Mouse (Mus musculus) kidney, adult 2 months (tissue): ENCODE data around the gene Mrps25. TPM values are rescaled to one million over a fixed set of nuclear protein-coding genes. Genes with fewer than 3 reads are reported as not detected.

Experiments used
- DNase-seq: peaks from one replicate; pipeline ENCODE4 v3.0.0; 2021
- H3K27ac ChIP-seq: fragments of 200-500 bp; 2 replicates; pipeline ENCODE4 v1.5.1; 2012; ENCODE audit warnings: low read depth, low read length, control low read depth, inconsistent platforms; ENCODE audit not compliant: insufficient read depth
- H3K27me3 ChIP-seq: fragments of 200-500 bp; replicated peaks from 2 replicates; pipeline ENCODE4 v1.6.1; 2012; ENCODE audit warnings: mild to moderate bottlenecking, moderate library complexity, low read length, inconsistent platforms; ENCODE audit not compliant: control insufficient read depth, insufficient read depth
- H3K36me3 ChIP-seq: fragments of 200-500 bp; 2 replicates; pipeline ENCODE4 v1.6.1; 2012; ENCODE audit warnings: mild to moderate bottlenecking, moderate library complexity, low read length, inconsistent platforms; ENCODE audit not compliant: control insufficient read depth, insufficient read depth
- H3K4me1 ChIP-seq: fragments of 200-500 bp; 2 replicates; pipeline ENCODE4 v1.6.1; 2011; ENCODE audit warnings: low read length; ENCODE audit not compliant: control insufficient read depth, insufficient read depth
- H3K4me3 ChIP-seq: fragments of 200-500 bp; 2 replicates; pipeline ENCODE4 v1.5.1; 2011; ENCODE audit warnings: mild to moderate bottlenecking, low read depth, low read length, control low read depth; ENCODE audit not compliant: insufficient read depth
- CTCF ChIP-seq: fragments of 200-500 bp; conservative IDR thresholded peaks from 2 replicates; pipeline ENCODE4 v1.5.1; 2011; ENCODE audit warnings: low read depth, mild to moderate bottlenecking, control low read depth, low read length, moderate library complexity, mixed read lengths; ENCODE audit not compliant: insufficient read depth, insufficient read length
- POLR2A ChIP-seq: fragments of 200-500 bp; IDR thresholded peaks from one replicate; pipeline ENCODE4 v1.6.1; 2011; ENCODE audit warnings: low read depth, low read length, control low read depth
- WGBS: fragments of 180-500 bp; shearing (Covaris S2); methylation state at CpG from one replicate; pipeline ENCODE4 v1.1.7; 2018; 5-methylcytosine and 5-hydroxymethylcytosine counted together
- polyA plus RNA-seq: library from polyadenylated mRNA; depleted of rRNA; stranded (reverse); fragments of >200 nt; gene quantifications from 2 replicates; pipeline ENCODE4 v1.2.3, GENCODE M21; 2012

Mrps25 gene
- polyA plus RNA-seq, 1 experiment = 25.2 TPM

DNA sequence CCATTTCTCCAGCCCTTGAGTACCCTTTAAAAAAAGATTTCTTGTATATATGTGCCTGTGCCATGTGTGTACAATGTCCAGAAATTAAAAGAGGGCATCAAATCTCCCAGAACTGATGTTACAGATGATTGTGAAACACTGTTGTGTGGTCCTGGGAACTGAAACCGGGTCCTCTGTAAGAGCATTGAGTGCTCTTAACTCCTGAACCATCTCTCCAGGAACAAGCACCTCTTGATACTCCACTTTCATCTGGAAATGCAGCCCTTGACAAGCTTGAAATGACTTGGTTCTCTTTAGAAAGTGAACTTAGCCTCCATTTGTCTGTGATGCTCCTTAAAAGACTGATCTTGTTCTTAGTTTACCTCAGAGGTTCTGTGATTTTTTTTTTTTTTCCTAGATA lies 21.1 kb downstream of the Mrps25 start:
- no peak for DNase-seq
- Histone ChIP-seq H3K27me3 (no peaks in the 10 kb centered on the region), H3K4me3 (no peak overlapping the region), H3K4me1 (no peaks in the 10 kb centered on the region), H3K27ac (no peak overlapping the region), H3K36me3 (peaks cover 12% of the 10 kb centered on the region)
- 85% methylated on average over 1 of the region's 1 CpGs for WGBS
- TF ChIP-seq POLR2A = no peak
- TF ChIP-seq CTCF = no peak

DNA sequence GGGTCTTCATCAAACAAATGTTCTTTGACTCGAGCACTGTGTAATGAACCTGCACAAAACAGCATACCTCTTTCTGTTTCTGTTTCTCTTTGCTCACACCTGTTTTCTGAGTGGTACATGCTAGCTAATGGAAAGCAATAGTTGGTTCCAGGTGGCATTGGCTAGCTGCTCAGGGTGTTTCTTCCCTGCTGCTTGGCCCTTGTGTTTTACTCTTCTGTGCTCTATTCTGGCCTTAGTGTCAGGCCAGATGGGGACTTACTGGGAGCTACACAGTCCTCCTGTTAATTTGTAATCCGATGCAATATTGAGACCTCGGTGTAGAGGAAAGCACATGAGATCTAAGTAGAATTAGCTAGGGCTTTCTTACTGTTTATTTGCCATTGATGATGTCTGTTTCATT lies 25.0 kb downstream of the Mrps25 start:
- Histone ChIP-seq H3K36me3 (peaks cover 16% of the 10 kb centered on the region), H3K27me3 (no peaks in the 10 kb centered on the region), H3K27ac (no peak overlapping the region), H3K4me1 (no peaks in the 10 kb centered on the region), H3K4me3 (no peak overlapping the region)
- TF ChIP-seq CTCF = no peak
- TF ChIP-seq POLR2A = no peak
- 72% methylated on average over 3 of the region's 3 CpGs for WGBS
- no peak for DNase-seq

DNA sequence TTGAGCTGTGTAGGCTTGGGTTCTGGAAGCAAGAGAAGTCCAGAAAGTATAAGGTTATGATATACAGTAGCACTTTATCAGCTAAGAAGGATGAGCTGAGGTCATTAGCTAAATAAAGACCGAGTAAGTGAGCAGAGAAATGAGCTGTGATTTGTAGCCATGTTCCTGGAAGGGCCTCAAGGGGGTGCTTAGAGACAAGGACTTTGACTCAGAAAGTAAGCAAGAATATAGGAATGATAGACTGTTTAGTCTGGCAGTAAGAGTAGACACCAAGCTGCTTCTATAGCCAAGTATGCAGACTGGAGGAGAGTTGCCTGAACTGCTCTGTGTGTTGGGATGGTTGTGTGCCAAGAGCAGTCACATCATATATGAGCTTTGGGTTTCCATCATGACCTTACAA lies 30.1 kb downstream of the Mrps25 start:
- H3K27ac ChIP-seq = no peak overlapping the region
- WGBS = 64% methylated on average over 1 of the region's 1 CpGs
- no peak for DNase-seq
- TF ChIP-seq CTCF (no peak), POLR2A (no peak)
- H3K36me3 ChIP-seq = peaks cover 11% of the 10 kb centered on the region
- no peak overlapping the region for H3K4me3 ChIP-seq
- H3K4me1 ChIP-seq = no peaks in the 10 kb centered on the region
- no peaks in the 10 kb centered on the region for H3K27me3 ChIP-seq

DNA sequence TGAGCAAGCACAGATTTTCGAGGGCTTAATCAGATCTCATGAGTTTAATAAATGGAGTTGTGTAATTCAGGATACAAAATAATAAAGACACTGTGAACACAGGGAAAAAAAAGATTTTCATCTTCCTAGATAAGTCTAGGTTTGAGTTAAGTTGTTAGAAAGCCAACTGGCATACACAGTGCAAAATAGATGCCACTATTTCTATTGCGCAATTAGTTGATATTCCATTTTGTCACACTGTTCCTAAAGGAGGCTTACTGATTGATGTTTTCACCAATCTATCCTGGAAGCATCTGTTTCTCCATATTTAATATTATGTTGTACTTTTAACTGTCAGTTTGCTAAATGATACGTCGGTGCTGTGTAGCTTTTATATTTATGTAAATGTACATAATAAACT lies 38.0 kb downstream of the Mrps25 start:
- no peak for TF ChIP-seq POLR2A
- no peak for TF ChIP-seq CTCF
- H3K27ac ChIP-seq = no peak overlapping the region
- no peak for DNase-seq
- no peak overlapping the region for H3K4me3 ChIP-seq
- peaks cover 3% of the 10 kb centered on the region; the same call in 1 of the 2 replicates for H3K36me3 ChIP-seq
- no peaks in the 10 kb centered on the region for H3K27me3 ChIP-seq
- 96% methylated on average over 4 of the region's 4 CpGs for WGBS
- peaks cover 6% of the 10 kb centered on the region; the same call in 1 of the 2 replicates for H3K4me1 ChIP-seq

DNA sequence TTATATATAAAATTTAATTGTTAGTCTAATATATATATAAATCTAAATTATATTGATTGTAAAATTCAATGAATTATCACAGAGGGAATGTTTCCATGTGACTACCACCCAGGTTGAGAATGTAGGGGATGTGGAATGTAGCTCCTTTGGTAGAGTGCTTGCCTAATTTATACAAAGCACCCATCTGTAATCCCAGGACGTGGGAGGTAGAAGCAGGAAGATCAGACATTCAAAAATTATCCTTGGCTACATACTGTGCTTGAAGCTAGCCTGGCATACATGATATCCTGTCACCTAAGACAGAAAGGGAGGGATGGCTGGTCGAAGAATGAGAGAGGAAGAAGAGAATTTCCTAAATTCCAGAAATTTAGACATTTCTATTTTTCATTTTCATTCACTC lies 47.5 kb downstream of the Mrps25 start:
- Histone ChIP-seq H3K4me3 (no peak overlapping the region), H3K27ac (no peak overlapping the region), H3K27me3 (no peaks in the 10 kb centered on the region), H3K36me3 (no peaks in the 10 kb centered on the region), H3K4me1 (no peaks in the 10 kb centered on the region; the same call in 1 of the 2 replicates)
- no peak for DNase-seq
- WGBS = 57% methylated on average over 2 of the region's 2 CpGs
- TF ChIP-seq CTCF = no peak
- no peak for TF ChIP-seq POLR2A

DNA sequence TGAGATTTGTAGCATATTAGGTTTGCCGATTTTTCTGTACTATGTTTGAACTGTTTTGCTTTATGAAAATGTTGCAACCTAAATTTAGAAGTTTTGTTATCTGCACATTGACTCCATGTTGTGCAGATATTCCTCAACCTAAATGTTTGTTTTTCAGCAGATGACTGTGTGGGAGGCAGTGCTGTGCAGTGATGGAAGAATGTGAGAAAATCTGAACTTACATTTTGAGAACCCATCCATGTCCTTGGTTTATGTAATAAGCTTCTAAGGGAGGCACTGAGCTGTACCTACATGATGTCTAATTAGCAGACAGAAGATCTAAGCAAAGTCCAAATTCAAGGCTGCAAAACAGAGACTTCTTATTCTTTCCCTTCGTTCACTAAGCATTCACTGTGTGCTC lies 50.2 kb downstream of the Mrps25 start:
- 78% methylated on average over 2 of the region's 2 CpGs for WGBS
- no peak overlapping the region for H3K27ac ChIP-seq
- no peaks in the 10 kb centered on the region; the same call in 1 of the 2 replicates for H3K4me1 ChIP-seq
- no peak overlapping the region for H3K4me3 ChIP-seq
- no peaks in the 10 kb centered on the region for H3K27me3 ChIP-seq
- TF ChIP-seq POLR2A = no peak
- no peak for TF ChIP-seq CTCF
- H3K36me3 ChIP-seq = no peaks in the 10 kb centered on the region
- DNase-seq = no peak

DNA sequence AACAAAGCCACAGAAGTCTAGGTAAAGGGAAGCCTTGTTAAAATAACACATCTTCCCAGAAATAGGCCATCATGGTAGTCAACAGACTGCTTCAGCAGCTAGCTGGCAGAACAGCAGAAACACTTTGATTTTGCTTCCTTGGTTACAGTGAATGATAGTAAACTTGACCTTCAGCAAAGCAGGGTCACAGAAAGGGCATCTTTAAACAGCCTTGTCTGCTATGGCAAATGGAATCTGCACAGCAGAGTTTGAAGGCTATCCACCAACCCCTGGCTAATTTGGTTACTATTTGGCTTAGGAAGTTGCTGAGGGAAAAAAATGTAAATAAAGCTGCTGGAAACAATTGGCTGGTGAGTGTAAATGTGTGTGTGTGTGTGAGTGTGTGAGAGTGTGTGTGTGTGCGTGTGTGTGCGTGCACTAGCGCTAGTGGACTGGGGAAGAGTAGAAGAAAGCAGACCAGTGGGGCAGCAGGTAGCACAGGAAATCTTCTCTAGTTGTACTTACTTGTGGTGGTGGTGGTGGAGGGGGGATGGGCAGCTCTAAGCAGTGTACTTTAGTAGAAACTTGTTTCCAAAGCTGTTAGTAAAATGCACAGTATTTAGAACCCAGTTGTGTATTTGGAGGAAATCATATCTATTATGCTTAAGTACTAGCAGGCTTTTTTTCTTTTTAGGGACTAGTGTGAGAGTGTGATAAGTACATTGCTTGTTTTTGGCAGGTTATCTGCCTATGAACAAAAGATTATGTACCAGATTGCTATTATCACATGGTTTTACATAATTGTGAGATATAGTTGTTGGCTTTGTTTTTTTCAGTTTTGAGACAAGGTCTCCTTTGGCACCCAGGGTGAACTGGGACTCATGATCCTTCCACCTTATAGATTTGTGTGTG lies 51.6 kb downstream of the Mrps25 start:
- H3K4me3 ChIP-seq = no peak overlapping the region
- no peaks in the 10 kb centered on the region; the same call in 1 of the 2 replicates for H3K4me1 ChIP-seq
- no peak overlapping the region for H3K27ac ChIP-seq
- WGBS = 86% methylated on average over 3 of the region's 3 CpGs
- no peaks in the 10 kb centered on the region for H3K27me3 ChIP-seq
- no peak for DNase-seq
- no peak for TF ChIP-seq CTCF
- no peak for TF ChIP-seq POLR2A
- no peaks in the 10 kb centered on the region for H3K36me3 ChIP-seq
